Mouse (Mus musculus) layer of hippocampus, postnatal 36 days (tissue): ENCODE data around the gene Nupr1. TPM values are rescaled to one million over a fixed set of nuclear protein-coding genes. Genes with fewer than 3 reads are reported as not detected.

ENCODE experiments used
- DNase-seq, 2 experiments: peaks; one replicate each; pipeline ENCODE4 v3.0.0; 2022
- microRNA-seq, 2 experiments: library from miRNA; unstranded; fragments of <30 nt; microRNA quantifications; one replicate each; pipeline ENCODE4 v1.2.0; 2021
- total RNA-seq, 2 experiments: library from RNA; stranded (reverse); gene quantifications; 2 replicates each; pipeline ENCODE4 v1.2.3; 2021

Gene Nupr1
- total RNA-seq, 2 experiments from 2014 or later: 7.5 to 7.9 TPM

- DNase-seq: no peak
These were observed 34.8 kb downstream of the Nupr1 start for GRCm38 (mm10) chr7:126595890-126596289.

GRCm38 (mm10) chr7:126594862-126595561 lies 35.6 kb downstream of the Nupr1 start, which contains the start of gene Il27:
Gene Il27 (minus strand): TSS chr7:126594941.
- no peak for DNase-seq

GRCm38 (mm10) chr7:126587779-126588178 lies 42.9 kb downstream of the Nupr1 start:
- DNase-seq: peak; percentile 36 to 44

- no peak for DNase-seq
These were observed 43.8 kb downstream of the Nupr1 start for GRCm38 (mm10) chr7:126586839-126587238.

GRCm38 (mm10) chr7:126585717-126586116 lies 44.9 kb downstream of the Nupr1 start, which contains the start of gene Cln3:
Gene Cln3 (minus strand): TSS chr7:126585817.
- DNase-seq: no peak

- no peak for DNase-seq
These were observed 46.1 kb downstream of the Nupr1 start, which contains the start of gene Apobr for GRCm38 (mm10) chr7:126584506-126584977. Gene Apobr (plus strand): TSS chr7:126584942.

- no peak for DNase-seq
These were observed 46.9 kb downstream of the Nupr1 start for GRCm38 (mm10) chr7:126583761-126584160.

- DNase-seq: peak; percentile 77 to 78
These were observed 47.4 kb downstream of the Nupr1 start for GRCm38 (mm10) chr7:126583251-126583709.

- DNase-seq: peak; percentile 23 to 33
These were observed 47.9 kb downstream of the Nupr1 start for GRCm38 (mm10) chr7:126582759-126583158.

GRCm38 (mm10) chr7:126581661-126582060 lies 49.0 kb downstream of the Nupr1 start:
- DNase-seq: no peak

- peak in 1 of 2 experiments; percentile 30 for DNase-seq
These were observed 51.5 kb downstream of the Nupr1 start for GRCm38 (mm10) chr7:126579172-126579571.

- DNase-seq: no peak
These were observed 53.7 kb downstream of the Nupr1 start for GRCm38 (mm10) chr7:126576946-126577345.

Small RNA genes lying within 50 kb of the gene (microRNA-seq; reads per million reads assigned to microRNA genes)
- gene Mir7059: 5.4 to 6.3 reads per million in 2 experiments

Other genes with a start within 250 kb of the Nupr1 start
- gene Nfatc2ip, start 234.1 kb downstream of the Nupr1 start, total RNA-seq: 1 to 10 TPM; 6.3 to 6.6 TPM
- not detected for gene Cd19, start 216.0 kb downstream of the Nupr1 start, total RNA-seq
- gene Rabep2, start 202.1 kb downstream of the Nupr1 start, total RNA-seq: 10 to 100 TPM; 13.4 to 17.5 TPM
- gene Atp2a1, start 167.8 kb downstream of the Nupr1 start, total RNA-seq: under 1 TPM; 0.55 to 0.63 TPM
- gene Sh2b1, start 155.4 kb downstream of the Nupr1 start, total RNA-seq: 10 to 100 TPM; 72.5 to 73.2 TPM
- 10 to 100 TPM; 88.9 to 94.0 TPM for gene Tufm, start 143.5 kb downstream of the Nupr1 start, total RNA-seq
- gene Atxn2l, start 127.4 kb downstream of the Nupr1 start, total RNA-seq: 100 to 1,000 TPM; 113 to 134 TPM
- gene Eif3c, start 64.5 kb downstream of the Nupr1 start, total RNA-seq: 100 to 1,000 TPM; 172 to 177 TPM
- under 1 TPM; 0.40 to 0.42 TPM for gene Apobr, start 45.9 kb downstream of the Nupr1 start, total RNA-seq
- 10 to 100 TPM; 28.3 to 32.9 TPM for gene Cln3, start 45.0 kb downstream of the Nupr1 start, total RNA-seq
- gene Il27, start 35.9 kb downstream of the Nupr1 start, total RNA-seq: not detected
- gene Sgf29, start 18.4 kb upstream of the Nupr1 start, total RNA-seq: 10 to 100 TPM; 25.6 to 30.3 TPM
- gene Sult1a1, start 45.6 kb upstream of the Nupr1 start, total RNA-seq: 10 to 100 TPM in 1 of 2 experiments, 1 to 10 TPM in 1; 6.3 to 11.2 TPM
- 100 to 1,000 TPM in 1 of 2 experiments, 10 to 100 TPM in 1; 98.8 to 109 TPM for gene Bola2, start 64.5 kb upstream of the Nupr1 start, total RNA-seq
- 10 to 100 TPM; 16.2 to 16.4 TPM for gene Slx1b, start 64.9 kb upstream of the Nupr1 start, total RNA-seq
- gene Coro1a, start 76.9 kb upstream of the Nupr1 start, total RNA-seq: 100 to 1,000 TPM; 114 to 121 TPM
- gene Mapk3, start 128.7 kb upstream of the Nupr1 start, total RNA-seq: 100 to 1,000 TPM; 144 to 146 TPM
- gene Gdpd3, start 135.5 kb upstream of the Nupr1 start, total RNA-seq: 1 to 10 TPM; 2.5 to 5.1 TPM
- gene Ypel3, start 146.1 kb upstream of the Nupr1 start, total RNA-seq: 100 to 1,000 TPM; 278 to 291 TPM
- gene Tbx6, start 150.6 kb upstream of the Nupr1 start, total RNA-seq: 1 to 10 TPM in 1 of 2 experiments, under 1 TPM in 1; 0.75 to 1.1 TPM
- gene Ppp4c, start 161.6 kb upstream of the Nupr1 start, total RNA-seq: 10 to 100 TPM; 54.3 to 59.5 TPM
- gene Fam57b, start 166.8 kb upstream of the Nupr1 start, total RNA-seq: 10 to 100 TPM; 75.1 to 83.3 TPM
- not detected for gene 4930451I11Rik, start 200.8 kb upstream of the Nupr1 start, total RNA-seq
- 10 to 100 TPM; 16.1 to 17.7 TPM for gene Doc2a, start 216.6 kb upstream of the Nupr1 start, total RNA-seq
- gene Hirip3, start 231.1 kb upstream of the Nupr1 start, total RNA-seq: 10 to 100 TPM; 29.5 to 32.0 TPM
- gene Ino80e, start 231.5 kb upstream of the Nupr1 start, total RNA-seq: 10 to 100 TPM; 53.5 to 56.0 TPM